Mouse (Mus musculus) frontal cortex, adult (tissue): Measurements from ENCODE around the gene Nfx1.

Experiments used
- ATAC-seq: cut with Nextera tagmentation; 2 replicates; pipeline ENCODE4 v1.9.2; 2017; ENCODE audit warnings: mild to moderate bottlenecking, moderate library complexity, mixed read lengths; ENCODE audit not compliant: low TSS enrichment

Gene Nfx1

DNA sequence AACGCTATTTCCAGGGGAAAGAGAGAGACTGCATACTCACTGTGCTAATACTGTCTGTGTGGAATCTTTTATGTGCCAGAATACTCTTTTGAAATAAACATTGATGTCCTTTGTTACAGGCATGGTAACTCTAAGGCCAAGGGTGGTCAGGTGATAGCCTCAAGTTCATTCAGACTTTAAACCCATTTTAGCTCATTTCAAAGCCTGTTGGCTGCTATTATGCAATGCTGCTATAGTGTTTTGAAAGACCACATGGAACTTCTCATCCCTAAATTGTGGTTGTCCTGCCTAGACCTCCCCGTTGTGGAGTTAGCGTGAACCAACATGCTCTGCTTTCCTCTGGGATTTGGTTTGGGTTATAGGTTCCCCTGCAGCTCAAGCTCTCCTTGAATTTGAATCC, 5.0 kb downstream of the Nfx1 start:
- ATAC-seq, result no peak

DNA sequence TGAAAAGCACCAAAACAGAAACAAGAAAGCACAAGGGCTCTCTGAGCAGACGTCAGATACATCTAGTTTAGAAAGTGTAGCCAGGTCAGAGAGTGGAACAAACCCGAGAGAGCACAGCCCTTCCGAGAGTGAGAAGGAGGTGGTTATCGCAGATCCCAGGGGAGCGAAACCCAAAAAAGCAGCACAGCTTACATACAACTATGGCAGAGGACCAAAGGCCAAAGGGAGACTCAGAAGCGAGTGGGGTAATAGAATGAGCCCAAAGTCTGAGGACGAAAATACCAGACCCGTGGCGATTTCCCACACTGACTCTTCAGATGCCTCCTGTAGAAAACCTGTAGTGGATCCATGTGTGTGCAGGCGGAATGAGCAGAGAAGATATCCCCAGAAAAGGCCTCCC, 5.9 kb downstream of the Nfx1 start:
- no peak for ATAC-seq

DNA sequence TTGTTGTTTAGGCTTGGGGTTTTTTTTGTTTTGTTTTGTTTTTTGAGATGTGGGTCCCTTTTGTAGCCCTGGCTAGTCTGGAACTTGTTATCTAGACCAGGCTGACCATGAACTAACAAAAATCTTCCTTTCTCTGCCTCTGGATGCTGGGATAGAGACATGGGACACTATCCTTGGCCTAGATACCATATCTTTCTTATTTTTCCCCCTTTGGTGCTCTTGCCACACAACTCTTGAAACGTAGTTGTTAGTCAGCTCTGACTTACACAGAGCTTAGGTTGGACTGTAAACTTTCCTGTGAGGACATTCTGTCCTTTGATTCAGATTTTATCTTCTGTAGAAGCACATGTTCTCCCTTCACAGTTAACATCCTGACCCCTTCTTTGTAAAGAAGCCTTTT, 8.7 kb downstream of the Nfx1 start:
- no peak for ATAC-seq

DNA sequence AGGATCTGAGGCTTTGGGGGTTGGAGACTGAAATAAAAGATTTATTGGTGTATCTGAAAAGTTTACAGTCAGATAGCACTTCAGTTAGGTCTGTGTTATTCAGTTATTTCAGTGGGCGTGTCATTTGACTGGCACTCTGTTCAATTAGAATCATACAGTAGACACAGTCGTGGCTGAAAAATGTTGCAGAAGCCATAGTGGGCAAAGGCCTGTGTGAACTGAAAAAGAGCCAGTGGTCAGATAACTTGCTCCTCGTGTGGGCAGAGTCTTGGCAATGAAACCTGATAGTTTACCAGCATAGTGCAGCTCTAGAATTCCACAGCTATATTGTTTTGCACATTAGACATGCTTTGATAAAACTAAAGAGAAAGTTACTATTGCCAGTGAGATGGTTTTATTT, 11.8 kb downstream of the Nfx1 start:
- ATAC-seq, result no peak

DNA sequence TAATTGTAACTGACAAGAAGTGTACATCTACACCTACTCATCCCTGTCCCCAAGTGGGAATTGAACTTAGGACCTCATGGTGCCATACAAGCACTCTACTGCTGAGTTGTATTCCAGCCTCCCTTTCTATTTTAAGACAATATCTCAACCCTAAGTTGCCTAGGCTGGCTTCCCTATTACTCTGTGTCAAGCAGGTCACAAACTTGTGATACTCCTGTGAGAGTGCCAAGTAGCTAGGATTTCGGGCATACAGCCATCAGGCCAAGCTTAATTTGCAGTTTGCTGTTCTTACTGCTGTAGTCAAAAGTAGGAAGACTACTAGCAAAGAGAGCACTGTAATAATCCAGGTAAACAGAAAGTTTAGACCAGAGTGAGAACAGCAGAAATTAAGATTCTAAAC, 13.0 kb downstream of the Nfx1 start:
- no peak for ATAC-seq

DNA sequence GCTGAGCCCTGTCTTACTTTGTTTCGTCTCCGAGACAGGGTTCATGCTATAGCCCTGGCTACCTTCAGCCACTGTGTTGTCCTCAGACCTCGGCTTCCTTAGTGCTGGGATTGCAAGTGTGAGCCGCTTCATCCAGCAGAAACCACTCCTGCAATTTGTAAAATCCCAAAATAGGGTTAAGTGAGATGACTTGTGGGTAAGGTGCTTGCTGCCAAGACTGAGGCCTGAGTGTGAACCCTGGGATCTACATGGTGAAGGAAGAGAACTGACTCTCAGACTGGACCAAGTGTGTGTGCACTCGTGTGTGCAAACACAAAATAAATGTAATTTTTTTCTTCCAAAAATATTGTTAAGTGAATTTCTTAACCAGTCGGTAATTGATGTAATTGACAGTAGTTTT, 18.9 kb downstream of the Nfx1 start:
- no peak for ATAC-seq

DNA sequence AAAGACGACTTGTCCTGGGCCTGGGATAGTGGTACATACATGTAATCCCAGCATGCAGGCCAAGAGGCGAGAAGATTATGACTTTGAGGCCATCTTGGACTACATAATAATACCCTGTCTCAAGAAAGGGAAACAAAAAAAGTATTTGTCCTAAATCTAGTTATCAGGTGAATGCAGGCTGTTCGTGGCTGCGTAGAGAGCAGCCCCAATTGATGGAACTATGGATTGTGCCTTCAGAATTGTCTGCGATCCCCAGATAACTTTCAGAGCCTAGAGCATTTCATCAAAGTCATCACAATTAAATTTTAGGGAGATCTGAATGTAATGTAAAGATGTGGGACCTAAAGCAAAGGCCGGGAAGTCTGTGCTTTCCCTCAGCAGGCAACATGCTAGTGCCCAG, 25.6 kb downstream of the Nfx1 start:
- no peak for ATAC-seq

DNA sequence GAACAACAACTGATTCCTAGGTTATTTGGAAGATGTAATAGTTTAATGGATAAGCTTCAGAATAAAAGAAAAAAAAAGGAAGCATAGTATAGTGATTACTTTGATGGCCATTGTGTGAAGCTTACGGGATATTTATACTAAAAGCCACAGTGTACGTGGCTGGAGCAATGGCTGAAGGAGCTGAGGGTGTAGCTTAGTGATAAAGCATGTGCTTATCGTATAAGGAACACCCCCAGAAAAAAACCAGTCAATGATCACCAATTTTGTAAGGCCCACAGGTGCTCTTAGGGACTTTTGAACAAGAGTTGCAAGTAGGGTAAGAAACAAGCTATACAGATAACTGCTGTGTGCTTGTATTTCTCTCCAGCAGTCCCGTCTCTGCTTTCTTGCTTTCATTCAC, 27.2 kb downstream of the Nfx1 start:
- no peak for ATAC-seq

DNA sequence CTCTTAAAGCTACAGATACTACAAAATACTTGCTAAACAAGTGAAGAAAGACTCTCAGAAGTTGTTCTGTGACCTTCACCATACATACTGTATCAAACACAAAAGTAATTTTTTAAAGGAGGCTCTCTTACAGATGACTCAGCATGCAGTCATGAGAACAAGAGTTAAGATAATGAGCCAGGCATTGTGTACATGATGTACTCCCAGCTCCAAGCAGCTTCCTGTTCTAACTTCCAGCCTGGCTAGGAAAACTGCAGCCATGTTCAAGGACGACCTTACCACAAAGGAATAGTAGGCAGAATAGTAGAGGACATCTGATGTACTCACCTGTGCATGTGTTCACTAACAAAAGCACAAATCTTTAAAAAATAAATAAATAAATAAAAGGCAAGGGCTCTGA, 29.6 kb downstream of the Nfx1 start:
- ATAC-seq, result no peak

DNA sequence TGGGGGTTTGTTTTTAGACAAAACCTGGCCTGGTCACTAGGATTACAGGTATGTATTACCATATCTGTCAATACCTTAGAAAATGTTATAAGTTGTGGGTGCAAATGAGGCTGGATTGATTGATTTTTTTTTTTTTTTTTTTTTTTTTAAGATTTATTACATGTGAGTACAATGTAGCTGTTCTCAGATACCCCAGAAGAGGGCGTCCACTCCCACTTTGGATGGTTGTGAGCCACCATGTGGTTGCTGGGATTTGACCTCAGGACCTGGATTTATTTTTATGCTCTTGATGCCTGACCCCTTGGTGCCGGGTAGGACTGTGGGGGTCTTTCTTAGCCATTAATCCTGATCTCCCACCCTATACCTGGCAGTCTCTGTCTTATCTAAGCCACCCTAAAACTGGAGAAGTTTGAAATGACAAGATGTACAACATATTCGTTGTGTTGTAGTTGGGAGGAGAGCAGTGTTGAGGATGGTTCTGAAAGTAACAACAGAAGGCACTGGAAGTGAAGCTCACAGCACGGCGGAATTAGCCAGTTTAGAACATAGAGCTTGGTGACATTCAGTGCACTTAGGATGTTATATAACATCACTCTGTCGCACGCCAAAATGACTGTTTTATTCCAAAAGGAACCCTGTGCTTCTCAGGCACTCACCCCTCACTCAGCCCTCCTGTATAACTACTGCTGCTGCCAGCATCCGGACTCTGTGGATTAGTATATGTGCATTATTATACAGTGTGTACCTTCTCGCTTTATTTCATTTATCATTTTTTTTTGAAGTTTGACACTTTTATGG, 30.3 kb downstream of the Nfx1 start:
- ATAC-seq, result 0 out of 2 replicates have a peak, but pooled peaks have one; percentile 57

DNA sequence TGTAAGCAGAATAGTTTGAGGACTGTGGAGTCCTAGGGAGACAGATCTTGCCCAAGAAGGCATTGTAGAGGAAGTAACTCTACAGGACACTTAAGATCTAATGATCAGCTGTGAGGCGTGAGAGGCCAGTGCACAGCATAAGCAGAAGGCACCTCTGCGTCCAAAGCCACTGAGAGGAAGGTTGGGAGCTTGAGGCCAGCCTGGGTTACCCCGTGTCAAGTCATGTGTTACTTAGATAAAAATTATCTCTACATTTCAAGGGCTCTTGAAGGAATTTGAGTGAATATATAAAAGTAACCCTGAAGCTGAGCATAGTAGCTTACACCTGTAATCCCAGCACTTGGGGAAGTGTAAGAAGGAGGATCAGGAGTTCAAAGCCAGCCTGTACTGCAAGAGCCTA, 42.6 kb downstream of the Nfx1 start:
- ATAC-seq, result no peak

DNA sequence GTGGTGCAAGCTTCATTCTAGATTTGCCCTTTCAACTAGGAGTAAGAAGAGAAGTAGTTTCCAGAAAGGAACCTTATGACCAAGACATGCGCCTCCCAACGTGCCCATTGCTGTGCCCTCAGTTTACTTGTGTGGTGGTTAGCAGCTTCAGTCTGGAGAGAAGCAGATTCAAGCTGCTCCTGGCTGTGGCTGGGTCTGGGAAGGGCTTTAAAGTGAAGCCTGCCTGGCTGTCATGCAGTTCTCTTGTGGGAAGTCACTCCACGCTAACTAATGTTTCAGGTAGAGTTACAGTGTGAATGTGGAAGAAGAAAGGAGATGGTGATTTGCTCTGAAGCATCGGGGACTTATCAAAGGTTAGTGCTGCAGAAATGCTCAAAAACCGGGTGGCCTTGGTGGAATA, 45.1 kb downstream of the Nfx1 start:
- no peak for ATAC-seq

DNA sequence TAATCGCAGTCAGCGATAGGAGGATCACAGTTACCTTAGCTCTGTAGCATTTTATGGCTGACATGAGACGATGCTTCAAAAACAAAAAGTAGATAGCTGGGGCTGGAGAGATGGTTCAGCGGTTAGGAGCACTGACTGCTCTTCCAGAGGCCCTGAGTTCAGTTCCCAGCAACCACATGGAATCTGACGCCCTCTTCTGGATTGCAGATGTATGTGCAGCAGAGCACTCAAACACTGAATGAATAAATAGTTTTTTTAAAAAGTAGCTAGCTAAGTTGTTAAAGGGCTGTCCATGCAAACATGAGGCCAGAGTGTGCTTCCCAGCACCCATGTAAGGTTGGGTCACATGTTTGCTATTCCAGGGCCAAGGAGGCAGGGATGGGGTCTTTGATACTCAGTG, 50.4 kb downstream of the Nfx1 start:
- ATAC-seq, result no peak

DNA sequence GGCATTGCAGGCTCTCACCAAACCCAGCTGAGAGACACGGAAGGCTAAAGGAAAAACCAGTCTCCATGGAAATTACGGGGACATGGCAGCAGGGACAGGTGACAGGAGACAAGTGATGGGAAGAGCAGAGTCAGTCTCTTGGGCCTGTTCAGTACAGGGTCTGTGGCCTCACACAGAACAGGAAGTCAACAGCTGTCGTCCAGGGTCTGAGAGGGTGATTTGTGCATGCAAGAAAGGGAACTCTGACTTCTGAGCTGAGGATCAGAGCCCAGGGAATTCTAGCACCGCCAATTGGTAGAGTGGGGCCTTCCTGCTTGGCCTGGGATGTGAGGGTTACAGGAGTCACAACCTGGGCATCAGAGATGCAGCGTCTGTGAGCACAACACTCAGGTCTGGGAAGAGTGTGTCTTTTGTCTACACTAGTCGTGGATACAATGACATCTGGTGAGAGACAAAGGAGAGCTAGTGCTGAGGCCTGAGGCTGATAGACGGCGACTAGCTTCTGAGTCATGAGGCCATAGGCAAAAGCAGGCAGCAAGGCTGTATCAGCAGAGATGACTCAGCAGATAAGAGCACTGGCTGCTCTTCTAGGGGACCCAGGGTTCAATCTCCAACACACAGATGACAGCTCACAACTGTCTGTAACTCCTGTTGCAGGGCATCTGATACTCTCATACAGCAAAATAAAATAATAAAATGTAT, 55.5 kb downstream of the Nfx1 start:
- ATAC-seq, result no peak

DNA sequence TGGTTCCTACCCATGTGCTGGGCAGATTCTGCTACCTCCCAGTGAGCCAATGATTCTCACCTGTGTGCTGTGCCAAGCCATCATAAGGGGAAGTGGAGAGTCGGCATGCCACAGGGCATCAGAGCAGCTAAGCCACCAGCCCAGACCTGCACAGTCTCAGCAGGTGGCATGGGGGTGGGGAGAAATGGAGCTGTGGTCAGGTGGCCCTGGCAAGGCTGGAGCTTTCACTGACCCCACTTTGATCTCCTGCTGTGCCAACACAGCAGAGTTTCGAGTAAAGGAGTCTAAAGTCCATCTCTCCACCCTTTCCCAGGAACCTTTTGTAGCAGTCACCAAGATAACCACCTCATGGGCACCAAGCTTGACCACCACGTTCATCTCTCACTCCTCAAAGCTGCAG, 57.2 kb downstream of the Nfx1 start:
- no peak for ATAC-seq

DNA sequence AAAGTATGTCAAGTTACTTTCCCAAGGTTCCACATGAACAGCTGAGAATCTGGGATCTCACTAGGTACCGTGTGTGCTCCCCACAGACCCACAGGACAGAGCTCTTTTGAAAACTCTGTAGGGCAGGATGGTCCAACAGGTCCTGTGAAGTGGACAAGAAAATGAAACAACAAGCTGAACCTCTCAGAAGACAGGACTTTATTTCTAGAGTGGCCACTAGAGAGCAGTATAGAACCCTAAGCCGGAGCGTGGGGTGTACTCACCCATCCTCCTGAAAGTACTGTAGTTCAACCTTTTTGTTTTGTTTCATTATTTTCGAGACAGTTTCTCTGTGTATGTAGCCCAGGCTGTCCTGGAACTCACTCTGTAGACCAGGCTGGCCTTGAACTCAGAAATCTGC, 57.6 kb downstream of the Nfx1 start:
- ATAC-seq, result no peak

DNA sequence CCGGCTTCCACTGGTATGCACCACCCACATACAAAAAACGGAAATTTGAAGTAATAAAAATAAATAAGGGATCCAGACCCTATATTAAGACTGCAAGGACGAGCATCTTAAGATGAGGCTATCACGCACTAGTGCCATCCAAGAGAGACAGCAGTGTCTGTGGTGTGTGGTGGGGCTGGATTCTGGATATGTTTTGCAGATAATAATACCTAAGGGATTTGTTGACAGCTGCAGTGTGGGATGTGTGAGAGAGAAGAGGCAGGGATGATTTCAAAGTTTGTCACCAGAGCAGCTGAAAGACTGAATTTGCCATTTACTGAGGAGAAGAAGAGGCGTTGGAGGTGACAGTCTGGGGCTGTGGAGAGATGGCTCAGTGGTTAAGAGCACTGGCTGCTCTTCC, 58.7 kb downstream of the Nfx1 start:
- ATAC-seq, result peak; percentile 96

DNA sequence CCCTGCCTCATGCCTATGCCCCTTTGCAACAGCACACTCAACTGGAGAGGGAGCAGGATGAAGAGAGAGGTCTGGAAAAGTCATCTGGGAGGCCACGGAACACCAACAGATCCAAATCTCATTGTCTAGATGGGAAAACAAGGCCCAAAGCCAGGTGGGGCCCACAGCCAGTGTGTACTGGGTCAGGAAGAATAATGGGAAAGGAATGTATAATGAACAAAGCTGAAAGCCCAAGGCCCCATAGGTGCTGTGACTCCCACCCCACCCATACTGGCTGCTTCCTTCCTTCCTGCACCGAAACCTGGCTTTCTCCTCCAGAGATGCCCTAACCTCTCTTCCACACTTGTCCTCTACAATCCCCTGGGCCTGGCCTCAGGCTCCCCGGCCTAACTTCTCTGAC, 60.5 kb downstream of the Nfx1 start:
- no peak for ATAC-seq

DNA sequence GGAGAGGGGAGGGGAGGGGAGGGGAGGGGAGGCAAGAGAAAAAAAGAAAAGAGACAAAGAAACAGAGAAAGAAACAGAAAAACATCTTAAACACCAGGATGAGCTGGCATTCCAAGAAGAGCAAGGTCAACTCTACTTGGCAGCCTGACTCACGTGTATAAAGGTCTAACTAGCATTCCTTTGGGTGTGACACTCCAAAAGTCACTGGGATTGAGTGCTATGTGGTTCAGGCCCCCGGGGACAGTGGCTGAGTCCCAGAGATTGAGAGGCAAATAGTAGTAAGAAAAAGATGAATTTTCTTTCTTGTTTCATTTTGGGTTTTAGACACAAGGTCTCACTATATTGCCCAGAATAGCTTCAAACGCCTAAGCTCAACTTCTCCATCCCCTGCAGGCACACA, 67.2 kb downstream of the Nfx1 start:
- ATAC-seq, result no peak

DNA sequence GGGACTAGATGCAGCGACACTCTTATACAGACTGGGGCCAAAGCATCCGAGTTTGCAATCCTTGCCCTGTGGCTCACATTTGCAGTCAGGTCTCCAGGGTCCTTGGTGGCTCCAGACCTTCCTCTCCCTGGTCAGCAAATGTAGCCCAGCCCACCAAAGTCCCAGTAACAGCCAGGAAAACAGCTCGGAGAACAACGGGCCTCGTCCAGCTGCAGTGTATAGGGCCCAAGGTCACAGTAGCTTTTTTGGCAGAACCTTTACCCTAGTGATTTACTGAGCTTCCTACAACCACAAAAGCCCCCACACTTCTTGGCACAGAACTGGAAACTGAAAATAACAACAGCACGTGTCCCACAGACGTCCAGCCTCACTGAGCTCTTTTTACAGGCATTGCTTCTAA, 70.3 kb downstream of the Nfx1 start:
- ATAC-seq, result no peak

DNA sequence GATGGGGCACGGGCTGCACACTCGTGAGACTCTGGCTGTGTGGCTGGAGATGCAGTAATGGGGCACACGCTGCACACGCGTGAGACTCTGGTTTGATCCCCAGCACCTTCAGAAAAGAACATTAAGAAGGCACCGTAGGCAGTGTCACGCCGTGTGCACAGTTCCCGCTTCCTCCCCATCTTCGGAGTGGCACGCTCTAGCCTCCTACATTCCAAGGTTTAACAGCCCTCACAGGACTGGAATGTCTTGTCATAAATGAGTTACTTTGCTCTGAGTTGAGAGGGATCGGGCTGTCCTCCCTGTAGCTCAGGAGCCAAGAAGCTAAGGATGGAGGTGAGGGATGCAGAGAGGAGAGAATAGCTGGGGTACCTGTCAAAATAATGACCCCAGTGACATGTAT, 72.2 kb downstream of the Nfx1 start:
- no peak for ATAC-seq

DNA sequence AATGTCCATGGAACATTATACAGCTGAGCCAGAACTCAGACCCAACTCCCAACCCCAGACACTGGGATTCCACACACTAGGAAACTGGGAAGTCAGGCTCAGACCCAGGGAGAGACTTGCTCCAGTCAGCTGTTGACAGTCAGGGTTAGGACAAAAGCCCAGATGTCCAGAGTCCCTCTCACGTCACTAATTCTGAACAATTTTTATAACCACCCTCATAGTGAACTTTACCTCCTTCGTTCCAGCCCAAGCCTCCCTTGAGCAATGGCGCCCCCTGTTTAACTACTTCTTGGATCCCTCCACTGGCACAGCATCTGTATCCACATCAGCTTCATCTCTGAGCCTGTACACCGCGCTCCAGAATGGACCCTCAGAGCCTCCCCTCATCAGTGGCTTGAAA, 73.3 kb downstream of the Nfx1 start:
- ATAC-seq, result no peak

DNA sequence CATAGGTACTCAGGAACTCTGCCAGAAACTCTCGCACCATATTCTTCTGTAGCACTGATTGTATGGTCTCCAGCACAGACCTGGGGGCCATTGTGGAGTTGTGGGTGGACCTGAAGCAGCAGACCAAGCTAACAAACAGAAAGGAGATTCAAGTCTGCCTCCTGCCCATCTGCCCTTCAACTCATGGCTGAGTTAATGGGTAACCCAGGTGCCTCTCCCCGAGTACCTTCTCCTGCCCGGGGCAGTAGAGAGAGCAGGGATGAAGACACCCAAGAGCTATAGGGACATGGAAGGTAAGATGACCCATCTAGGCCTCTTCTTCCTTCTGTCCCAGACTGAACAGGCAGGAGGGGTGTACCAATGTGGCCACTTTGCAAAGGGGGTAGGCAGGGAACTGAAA, 74.6 kb downstream of the Nfx1 start:
- ATAC-seq, result no peak
